Mouse (Mus musculus): ENCODE measurements around the gene Nrcam.

The Nrcam gene

GRCm38 (mm10) chr12:44515066-44515465 is 186.4 kb downstream of the Nrcam start:
- no peak for DNase-seq (ENCODE audit: low spot score in 2 of 2)

GRCm38 (mm10) chr12:44519440-44520141 is 190.9 kb downstream of the Nrcam start:
- DNase-seq (ENCODE audit: low spot score in 2 of 2), result no peak

GRCm38 (mm10) chr12:44521496-44521895 is 192.8 kb downstream of the Nrcam start:
- DNase-seq (ENCODE audit: low spot score in 2 of 2), result no peak

GRCm38 (mm10) chr12:44524621-44525565 is 196.2 kb downstream of the Nrcam start:
- DNase-seq (ENCODE audit: low spot score in 2 of 2), result no peak

- DNase-seq (ENCODE audit: low spot score in 2 of 2), result no peak
Observed at GRCm38 (mm10) chr12:44528391-44529016, 199.8 kb downstream of the Nrcam start.

- no peak for DNase-seq (ENCODE audit: low spot score in 2 of 2)
Observed at GRCm38 (mm10) chr12:44532337-44533113, 203.8 kb downstream of the Nrcam start.

- DNase-seq (ENCODE audit: low spot score in 2 of 2), result no peak
Observed at GRCm38 (mm10) chr12:44534100-44534633, 205.5 kb downstream of the Nrcam start.

- DNase-seq (ENCODE audit: low spot score in 2 of 2), result no peak
Observed at GRCm38 (mm10) chr12:44535623-44536022, 206.9 kb downstream of the Nrcam start.

- peak in 1 of 2 experiments; percentile 1 for DNase-seq (ENCODE audit: low spot score in 2 of 2)
Observed at GRCm38 (mm10) chr12:44547721-44548369, 219.2 kb downstream of the Nrcam start.

GRCm38 (mm10) chr12:44548465-44548864 is 219.8 kb downstream of the Nrcam start:
- no peak for DNase-seq (ENCODE audit: low spot score in 2 of 2)

- no peak for DNase-seq (ENCODE audit: low spot score in 2 of 2)
Observed at GRCm38 (mm10) chr12:44551614-44552013, 222.9 kb downstream of the Nrcam start.

GRCm38 (mm10) chr12:44554051-44554450 is 225.4 kb downstream of the Nrcam start:
- no peak for DNase-seq (ENCODE audit: low spot score in 2 of 2)

GRCm38 (mm10) chr12:44554808-44555207 is 226.1 kb downstream of the Nrcam start:
- no peak for DNase-seq (ENCODE audit: low spot score in 2 of 2)

GRCm38 (mm10) chr12:44560002-44560401 is 231.3 kb downstream of the Nrcam start:
- DNase-seq (ENCODE audit: low spot score in 2 of 2), result no peak

- DNase-seq (ENCODE audit: low spot score in 2 of 2), result no peak
Observed at GRCm38 (mm10) chr12:44570070-44570469, 241.4 kb downstream of the Nrcam start.

- DNase-seq (ENCODE audit: low spot score in 2 of 2), result no peak
Observed at GRCm38 (mm10) chr12:44572664-44573063, 244.0 kb downstream of the Nrcam start.

GRCm38 (mm10) chr12:44574167-44574566 is 245.5 kb downstream of the Nrcam start:
- no peak for DNase-seq (ENCODE audit: low spot score in 2 of 2)

- DNase-seq (ENCODE audit: low spot score in 2 of 2), result no peak
Observed at GRCm38 (mm10) chr12:44601410-44602149, 272.9 kb downstream of the Nrcam start.

- DNase-seq (ENCODE audit: low spot score in 2 of 2), result no peak
Observed at GRCm38 (mm10) chr12:44602269-44602957, 273.7 kb downstream of the Nrcam start.
